Mouse (Mus musculus): ENCODE data around the gene Mgp. TPM values are rescaled to one million over a fixed set of nuclear protein-coding genes. Genes with fewer than 3 reads are reported as not detected.

Mgp gene
- polyA plus RNA-seq, 1 experiment from 2014 or later: 3.1 TPM

GRCm38 (mm10) chr6:136914234-136914633 is 38.6 kb upstream of the Mgp start:
- Histone ChIP-seq H3K9me3 (ENCODE audit: control insufficient read depth, low read length) (no peaks in the 10 kb centered on the region), H3K4me2 (ENCODE audit: low read depth, low read length) (no peak overlapping the region), H3K27ac (ENCODE audit: low read depth, low read length) (no peak overlapping the region), H3K27me3 (ENCODE audit: control insufficient read depth, insufficient read depth, low read length) (no peaks in the 10 kb centered on the region), H3K4me1 (ENCODE audit: control insufficient read depth, insufficient read depth, low read length) (peaks cover 3% of the 10 kb centered on the region; the same call in 1 of the 2 replicates), H3K4me3 (ENCODE audit: low read depth, low read length) (no peak overlapping the region), H3K36me3 (ENCODE audit: control insufficient read depth, insufficient read depth, low read length) (no peaks in the 10 kb centered on the region), H3K9ac (replicated peaks; ENCODE audit: low read depth, low read length) (no peak overlapping the region)
- ATAC-seq (ENCODE audit: low read depth): no peak
- 92% methylated on average over 6 of the region's 6 CpGs for WGBS

GRCm38 (mm10) chr6:136913384-136914126 is 37.9 kb upstream of the Mgp start:
- Histone ChIP-seq H3K27me3 (ENCODE audit: control insufficient read depth, insufficient read depth, low read length) (no peaks in the 10 kb centered on the region), H3K4me2 (ENCODE audit: low read depth, low read length) (peak overlapping the region; percentile 44), H3K27ac (ENCODE audit: low read depth, low read length) (no peak overlapping the region), H3K4me3 (ENCODE audit: low read depth, low read length) (no peak overlapping the region), H3K36me3 (ENCODE audit: control insufficient read depth, insufficient read depth, low read length) (no peaks in the 10 kb centered on the region), H3K9me3 (ENCODE audit: control insufficient read depth, low read length) (no peaks in the 10 kb centered on the region), H3K4me1 (ENCODE audit: control insufficient read depth, insufficient read depth, low read length) (peaks cover 3% of the 10 kb centered on the region; the same call in 1 of the 2 replicates), H3K9ac (replicated peaks; ENCODE audit: low read depth, low read length) (0 out of 2 replicates have a peak overlapping the region, but pooled peaks have one; percentile 16)
- WGBS: 15% methylated on average over 18 of the region's 18 CpGs
- no peak for ATAC-seq (ENCODE audit: low read depth)

- H3K27ac ChIP-seq (ENCODE audit: low read depth, low read length): no peak overlapping the region
- H3K4me2 ChIP-seq (ENCODE audit: low read depth, low read length): no peak overlapping the region
- no peaks in the 10 kb centered on the region for H3K27me3 ChIP-seq (ENCODE audit: control insufficient read depth, insufficient read depth, low read length)
- H3K4me1 ChIP-seq (ENCODE audit: control insufficient read depth, insufficient read depth, low read length): peaks cover 3% of the 10 kb centered on the region; the same call in 1 of the 2 replicates
- 82% methylated on average over 1 of the region's 2 CpGs for WGBS
- H3K4me3 ChIP-seq (ENCODE audit: low read depth, low read length): no peak overlapping the region
- H3K36me3 ChIP-seq (ENCODE audit: control insufficient read depth, insufficient read depth, low read length): no peaks in the 10 kb centered on the region
- no peak for ATAC-seq (ENCODE audit: low read depth)
- H3K9me3 ChIP-seq (ENCODE audit: control insufficient read depth, low read length): no peaks in the 10 kb centered on the region
- no peak overlapping the region for H3K9ac ChIP-seq (replicated peaks; ENCODE audit: low read depth, low read length)
Measured at GRCm38 (mm10) chr6:136912751-136913265, 37.2 kb upstream of the Mgp start.

- ATAC-seq (ENCODE audit: low read depth): no peak
- no peak overlapping the region for H3K9ac ChIP-seq (replicated peaks; ENCODE audit: low read depth, low read length)
- H3K27ac ChIP-seq (ENCODE audit: low read depth, low read length): no peak overlapping the region
- H3K4me2 ChIP-seq (ENCODE audit: low read depth, low read length): no peak overlapping the region
- 73% methylated on average over 9 of the region's 9 CpGs for WGBS
- H3K9me3 ChIP-seq (ENCODE audit: control insufficient read depth, low read length): no peaks in the 10 kb centered on the region
- peaks cover 3% of the 10 kb centered on the region; the same call in 1 of the 2 replicates for H3K4me1 ChIP-seq (ENCODE audit: control insufficient read depth, insufficient read depth, low read length)
- H3K27me3 ChIP-seq (ENCODE audit: control insufficient read depth, insufficient read depth, low read length): no peaks in the 10 kb centered on the region
- H3K36me3 ChIP-seq (ENCODE audit: control insufficient read depth, insufficient read depth, low read length): no peaks in the 10 kb centered on the region
- no peak overlapping the region for H3K4me3 ChIP-seq (ENCODE audit: low read depth, low read length)
Measured at GRCm38 (mm10) chr6:136910247-136910890, 34.7 kb upstream of the Mgp start.

GRCm38 (mm10) chr6:136906937-136907293 is 31.3 kb upstream of the Mgp start:
- no peak overlapping the region for H3K27ac ChIP-seq (ENCODE audit: low read depth, low read length)
- no peak overlapping the region for H3K4me2 ChIP-seq (ENCODE audit: low read depth, low read length)
- WGBS: 81% methylated on average over 10 of the region's 10 CpGs
- H3K4me3 ChIP-seq (ENCODE audit: low read depth, low read length): no peak overlapping the region
- no peaks in the 10 kb centered on the region for H3K36me3 ChIP-seq (ENCODE audit: control insufficient read depth, insufficient read depth, low read length)
- H3K9ac ChIP-seq (replicated peaks; ENCODE audit: low read depth, low read length): no peak overlapping the region
- no peak for ATAC-seq (ENCODE audit: low read depth)
- no peaks in the 10 kb centered on the region for H3K4me1 ChIP-seq (ENCODE audit: control insufficient read depth, insufficient read depth, low read length)
- H3K9me3 ChIP-seq (ENCODE audit: control insufficient read depth, low read length): no peaks in the 10 kb centered on the region
- H3K27me3 ChIP-seq (ENCODE audit: control insufficient read depth, insufficient read depth, low read length): no peaks in the 10 kb centered on the region

DNA sequence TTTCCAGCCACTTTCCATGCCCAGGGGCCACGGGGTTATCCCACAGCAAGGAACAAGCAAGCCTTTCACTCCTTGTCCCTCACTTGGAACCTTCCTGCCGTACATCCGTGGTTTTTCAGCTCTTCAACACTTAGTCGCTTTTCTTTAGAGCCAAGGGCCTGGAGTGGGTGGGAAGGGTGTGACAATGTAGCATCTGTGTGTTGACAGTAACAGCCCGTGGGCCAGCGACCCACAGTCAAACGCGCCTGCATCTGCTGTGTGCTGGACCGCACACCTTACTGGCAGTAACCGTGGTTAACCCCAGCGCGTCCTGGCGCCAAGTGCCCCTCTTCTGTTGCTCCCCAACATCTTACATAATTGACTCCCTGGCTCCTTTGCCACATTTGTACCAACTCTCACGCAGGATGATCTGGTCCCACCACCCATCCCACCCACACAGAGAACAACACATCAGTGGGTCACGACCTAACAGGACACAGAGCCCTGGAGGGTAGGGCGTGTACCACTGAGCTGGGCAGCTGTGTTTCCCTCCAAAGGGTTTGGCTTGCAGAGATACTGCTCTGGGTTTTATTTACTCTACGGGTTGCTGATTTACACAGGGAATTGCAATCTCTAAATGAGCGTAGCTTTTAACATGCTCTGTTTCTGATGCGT is 30.8 kb upstream of the Mgp start:
- H3K36me3 ChIP-seq (ENCODE audit: control insufficient read depth, insufficient read depth, low read length): no peaks in the 10 kb centered on the region
- H3K27me3 ChIP-seq (ENCODE audit: control insufficient read depth, insufficient read depth, low read length): no peaks in the 10 kb centered on the region
- no peaks in the 10 kb centered on the region for H3K4me1 ChIP-seq (ENCODE audit: control insufficient read depth, insufficient read depth, low read length)
- no peaks in the 10 kb centered on the region for H3K9me3 ChIP-seq (ENCODE audit: control insufficient read depth, low read length)
- no peak for ATAC-seq (ENCODE audit: low read depth)
- WGBS: 89% methylated on average over 19 of the region's 19 CpGs
- no peak overlapping the region for H3K27ac ChIP-seq (ENCODE audit: low read depth, low read length)
- no peak overlapping the region for H3K4me2 ChIP-seq (ENCODE audit: low read depth, low read length)
- no peak overlapping the region for H3K9ac ChIP-seq (replicated peaks; ENCODE audit: low read depth, low read length)
- no peak overlapping the region for H3K4me3 ChIP-seq (ENCODE audit: low read depth, low read length)

GRCm38 (mm10) chr6:136903885-136904470 is 28.4 kb upstream of the Mgp start:
- WGBS: 66% methylated on average over 8 of the region's 8 CpGs
- no peak for ATAC-seq (ENCODE audit: low read depth)
- Histone ChIP-seq H3K4me1 (ENCODE audit: control insufficient read depth, insufficient read depth, low read length) (no peaks in the 10 kb centered on the region), H3K27me3 (ENCODE audit: control insufficient read depth, insufficient read depth, low read length) (no peaks in the 10 kb centered on the region), H3K9ac (replicated peaks; ENCODE audit: low read depth, low read length) (no peak overlapping the region), H3K27ac (ENCODE audit: low read depth, low read length) (no peak overlapping the region), H3K9me3 (ENCODE audit: control insufficient read depth, low read length) (no peaks in the 10 kb centered on the region), H3K4me3 (ENCODE audit: low read depth, low read length) (no peak overlapping the region), H3K36me3 (ENCODE audit: control insufficient read depth, insufficient read depth, low read length) (no peaks in the 10 kb centered on the region), H3K4me2 (ENCODE audit: low read depth, low read length) (no peak overlapping the region)

DNA sequence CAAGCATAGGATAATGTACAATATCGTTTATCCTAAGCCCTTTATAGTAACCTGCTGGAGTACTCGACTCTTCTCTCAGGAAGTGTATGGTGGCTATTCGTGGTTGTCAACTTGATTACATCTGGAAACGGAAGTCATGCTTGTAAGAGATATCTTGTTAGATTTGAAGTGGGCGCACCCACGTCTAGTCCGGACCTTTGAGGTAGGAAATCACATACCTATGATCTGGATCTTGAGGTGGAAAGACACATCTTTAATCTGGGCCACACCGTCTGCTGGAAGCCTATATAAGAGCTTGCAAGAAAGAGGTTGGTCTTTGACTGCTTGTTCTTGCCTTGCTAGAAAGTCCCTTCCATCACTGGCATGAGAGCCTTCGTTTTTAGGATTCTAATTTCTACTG is 26.9 kb upstream of the Mgp start:
- no peak for ATAC-seq (ENCODE audit: low read depth)
- Histone ChIP-seq H3K4me1 (ENCODE audit: control insufficient read depth, insufficient read depth, low read length) (no peaks in the 10 kb centered on the region), H3K9me3 (ENCODE audit: control insufficient read depth, low read length) (no peaks in the 10 kb centered on the region), H3K27me3 (ENCODE audit: control insufficient read depth, insufficient read depth, low read length) (no peaks in the 10 kb centered on the region), H3K4me2 (ENCODE audit: low read depth, low read length) (no peak overlapping the region), H3K27ac (ENCODE audit: low read depth, low read length) (no peak overlapping the region), H3K4me3 (ENCODE audit: low read depth, low read length) (no peak overlapping the region), H3K36me3 (ENCODE audit: control insufficient read depth, insufficient read depth, low read length) (no peaks in the 10 kb centered on the region), H3K9ac (replicated peaks; ENCODE audit: low read depth, low read length) (no peak overlapping the region)
- WGBS: 91% methylated on average over 9 of the region's 9 CpGs
